Mouse (Mus musculus) midbrain, embryonic 10.5 days (tissue): ENCODE results near the gene Lap3. TPM values are rescaled to one million over a fixed set of nuclear protein-coding genes. Genes with fewer than 3 reads are reported as not detected.

Source experiments
- DNase-seq: peaks from one replicate; pipeline ENCODE4 v3.0.0-alpha.2; 2017; ENCODE audit warnings: low spot score
- H3K27ac ChIP-seq: fragments of 300-500 bp; sonication (generic); replicated peaks from 2 replicates; pipeline ENCODE4 v1.5.1; 2016; ENCODE audit warnings: mild to moderate bottlenecking
- H3K27me3 ChIP-seq: fragments of 300-500 bp; sonication (generic); 2 replicates; pipeline ENCODE4 v1.6.1; 2016; ENCODE audit warnings: low read depth, mild to moderate bottlenecking; ENCODE audit not compliant: poor library complexity, severe bottlenecking
- H3K36me3 ChIP-seq: fragments of 300-500 bp; sonication (generic); 2 replicates; pipeline ENCODE4 v1.6.1; 2016; ENCODE audit warnings: mild to moderate bottlenecking, moderate library complexity
- H3K4me1 ChIP-seq: fragments of 300-500 bp; sonication (generic); 2 replicates; pipeline ENCODE4 v1.6.1; 2016
- H3K4me3 ChIP-seq: fragments of 300-500 bp; sonication (generic); 2 replicates; pipeline ENCODE4 v1.5.1; 2016; ENCODE audit warnings: mild to moderate bottlenecking, moderate library complexity
- H3K9me3 ChIP-seq: fragments of 300-500 bp; sonication (generic); replicated peaks from 2 replicates; pipeline ENCODE4 v1.6.1; 2016; ENCODE audit warnings: mild to moderate bottlenecking
- WGBS: fragments of 180-500 bp; shearing (Covaris S2); methylation state at CpG from one replicate; pipeline ENCODE4 v1.1.7; 2016; 5-methylcytosine and 5-hydroxymethylcytosine counted together
- polyA plus RNA-seq: library from polyadenylated mRNA; unstranded; fragments of >200 nt; fragmentation: Nextera tagmentation; extraction: Ambion mirVana; gene quantifications from 2 replicates; pipeline ENCODE4 v1.2.1, GENCODE M21; 2016

Lap3 gene
- polyA plus RNA-seq, 1 experiment from 2014 or later = 103 TPM

- DNase-seq = no peak
- Histone ChIP-seq H3K9me3 (no peaks in the 10 kb centered on the region), H3K27ac (no peak overlapping the region), H3K36me3 (peaks cover 18% of the 10 kb centered on the region), H3K27me3 (no peaks in the 10 kb centered on the region), H3K4me3 (no peak overlapping the region), H3K4me1 (peaks cover 8% of the 10 kb centered on the region)
- WGBS = 71% methylated on average over 4 of the region's 4 CpGs
These were observed 42.0 kb downstream of the Lap3 start for GRCm38 (mm10) chr5:45535177-45535576.

DNA sequence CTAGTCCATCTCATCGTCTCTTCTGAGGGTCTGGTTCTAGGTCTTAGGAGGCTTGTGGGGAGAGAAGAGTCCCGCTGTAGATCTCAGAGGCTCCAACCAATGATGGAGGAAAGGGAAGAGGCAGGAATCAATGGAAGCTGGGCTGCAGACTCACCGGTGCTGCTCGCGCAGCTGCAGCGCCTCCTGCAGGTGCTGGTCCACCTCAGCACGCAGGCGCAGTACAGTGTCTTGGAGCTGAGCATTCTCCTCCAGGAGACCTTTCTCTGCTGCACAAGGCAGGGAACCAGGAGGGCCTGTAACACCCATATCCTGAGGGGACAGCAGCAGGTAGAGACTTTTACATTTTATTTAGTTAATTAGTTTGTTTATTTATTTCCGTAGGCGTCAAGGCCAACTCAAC, 46.3 kb downstream of the Lap3 start:
- no peak overlapping the region for H3K27ac ChIP-seq
- 54% methylated on average over 10 of the region's 10 CpGs for WGBS
- H3K27me3 ChIP-seq = no peaks in the 10 kb centered on the region
- no peaks in the 10 kb centered on the region for H3K9me3 ChIP-seq
- H3K4me3 ChIP-seq = no peak overlapping the region
- H3K4me1 ChIP-seq = peaks cover 3% of the 10 kb centered on the region; the same call in 1 of the 2 replicates
- H3K36me3 ChIP-seq = no peaks in the 10 kb centered on the region
- DNase-seq = no peak

GRCm38 (mm10) chr5:45543374-45543773, 50.2 kb downstream of the Lap3 start:
- Histone ChIP-seq H3K27ac (no peak overlapping the region), H3K4me3 (no peak overlapping the region), H3K9me3 (no peaks in the 10 kb centered on the region), H3K27me3 (no peaks in the 10 kb centered on the region), H3K4me1 (no peaks in the 10 kb centered on the region), H3K36me3 (no peaks in the 10 kb centered on the region)
- WGBS = 86% methylated on average over 5 of the region's 5 CpGs
- no peak for DNase-seq

DNA sequence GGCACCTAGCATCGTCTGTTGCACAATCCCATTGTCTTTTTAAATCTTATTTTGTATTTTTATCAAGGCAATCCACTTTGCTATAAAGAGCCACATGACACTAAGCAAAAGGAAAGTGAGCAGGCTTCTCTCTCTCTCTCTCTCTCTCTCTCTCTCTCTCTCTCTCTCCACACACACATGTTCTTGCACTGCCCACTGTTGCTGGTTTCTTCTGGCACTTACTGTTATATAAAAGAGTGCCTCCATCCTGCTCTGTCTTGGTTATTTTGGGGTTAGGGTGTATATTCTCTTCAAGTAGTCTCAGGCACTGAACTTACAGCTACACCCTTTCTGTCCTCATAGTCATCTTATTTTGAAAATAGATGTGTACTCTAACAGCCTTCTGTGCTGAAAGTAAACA, 56.4 kb downstream of the Lap3 start:
- no peaks in the 10 kb centered on the region for H3K27me3 ChIP-seq
- H3K27ac ChIP-seq = no peak overlapping the region
- no peak overlapping the region for H3K4me3 ChIP-seq
- H3K4me1 ChIP-seq = no peaks in the 10 kb centered on the region
- no peaks in the 10 kb centered on the region for H3K36me3 ChIP-seq
- no peak for DNase-seq
- 94% methylated on average over 1 of the region's 1 CpGs for WGBS
- no peaks in the 10 kb centered on the region for H3K9me3 ChIP-seq

Other genes starting within 250 kb of the Lap3 start
- gene Qdpr, start 43.1 kb upstream of the Lap3 start, polyA plus RNA-seq = 127 and 128 TPM in 2 replicates
- 0.29 TPM in 1 of 2 replicates, not detected in the other for gene Clrn2, start 39.6 kb upstream of the Lap3 start, polyA plus RNA-seq
- 293 TPM in 2 replicates for gene Med28, start 26.9 kb downstream of the Lap3 start, polyA plus RNA-seq
- gene Fam184b, start 146.2 kb downstream of the Lap3 start, polyA plus RNA-seq = 0.50 and 0.73 TPM in 2 replicates
- 72.8 and 75.1 TPM in 2 replicates for gene Ncapg, start 176.5 kb downstream of the Lap3 start, polyA plus RNA-seq